Mouse (Mus musculus) embryonic facial prominence, embryonic 13.5 days (tissue): Measurements from ENCODE around the gene Tmco1. TPM values are rescaled to one million over a fixed set of nuclear protein-coding genes. Genes with fewer than 3 reads are reported as not detected.
A peak's percentile ranks its signal among the peaks of the same experiment; 100 is the strongest.

ENCODE experiments used
- ATAC-seq: fragments of 200-750 bp; cut with Nextera tagmentation; 2 replicates; pipeline ENCODE4 v1.8.0; 2017; ENCODE audit warnings: low read depth; ENCODE audit not compliant: insufficient number of reproducible peaks, insufficient read depth, low FRiP score, low TSS enrichment
- H3K27ac ChIP-seq: fragments of 300-500 bp; sonication (generic); 2 replicates; pipeline ENCODE4 v1.5.1; 2015; ENCODE audit warnings: moderate library complexity, mild to moderate bottlenecking, inconsistent platforms
- H3K27me3 ChIP-seq: fragments of 300-500 bp; sonication (generic); 2 replicates; pipeline ENCODE4 v1.6.1; 2015; ENCODE audit warnings: mild to moderate bottlenecking, inconsistent platforms
- H3K36me3 ChIP-seq: fragments of 300-500 bp; sonication (generic); 2 replicates; pipeline ENCODE4 v1.6.1; 2015; ENCODE audit warnings: mild to moderate bottlenecking, inconsistent platforms
- H3K4me1 ChIP-seq: fragments of 300-500 bp; sonication (generic); 2 replicates; pipeline ENCODE4 v1.6.1; 2015; ENCODE audit warnings: inconsistent platforms
- H3K4me2 ChIP-seq: fragments of 300-500 bp; sonication (generic); 2 replicates; pipeline ENCODE4 v1.6.1; 2015; ENCODE audit warnings: moderate library complexity, mild to moderate bottlenecking, inconsistent platforms
- H3K4me3 ChIP-seq: fragments of 300-500 bp; sonication (generic); 2 replicates; pipeline ENCODE4 v1.5.1; 2015; ENCODE audit warnings: mild to moderate bottlenecking, inconsistent platforms
- H3K9ac ChIP-seq: fragments of 300-500 bp; sonication (generic); 2 replicates; pipeline ENCODE4 v1.6.1; 2015; ENCODE audit warnings: mild to moderate bottlenecking, inconsistent platforms
- H3K9me3 ChIP-seq: fragments of 300-500 bp; sonication (generic); 2 replicates; pipeline ENCODE4 v1.6.1; 2016; ENCODE audit warnings: inconsistent platforms
- WGBS: fragments of 180-500 bp; shearing (Covaris S2); methylation state at CpG from one replicate; pipeline ENCODE4 v1.1.7; 2015; ENCODE audit warnings: mixed read lengths; 5-methylcytosine and 5-hydroxymethylcytosine counted together
- polyA plus RNA-seq: library from polyadenylated mRNA; unstranded; fragments of >200 nt; fragmentation: Nextera tagmentation; extraction: Ambion mirVana; gene quantifications from 2 replicates; pipeline ENCODE4 v1.2.1, GENCODE M21; 2015

Gene Tmco1
- polyA plus RNA-seq, 1 experiment from 2014 or later, result 82.1 TPM

DNA sequence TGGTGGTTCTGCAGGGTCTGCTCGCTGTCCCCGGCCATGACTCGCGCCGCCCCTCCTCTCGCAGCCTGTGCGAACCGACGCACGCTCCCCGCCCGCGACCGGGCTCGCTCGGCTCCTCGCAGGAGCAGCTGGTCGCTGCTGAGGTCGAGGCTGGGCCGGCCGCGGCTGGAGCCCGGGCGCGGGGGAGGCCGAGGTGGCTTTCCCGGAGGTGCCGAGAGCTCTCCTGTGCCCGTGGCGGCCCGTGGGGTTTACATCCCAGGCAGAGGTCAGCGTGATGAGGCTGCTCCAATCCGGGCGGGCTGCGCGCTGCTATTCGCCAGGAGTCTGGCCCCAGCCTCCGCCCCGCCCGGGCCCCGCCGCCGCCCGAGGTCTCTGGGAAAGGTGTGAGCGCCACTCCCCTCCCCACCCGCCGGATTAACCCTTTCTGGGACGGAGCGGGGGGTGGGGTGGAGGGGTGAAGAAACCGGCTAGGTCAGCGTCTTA is 23.3 kb upstream of the Tmco1 start:
- Histone ChIP-seq H3K4me3 (peak overlapping the region; percentile 86), H3K4me1 (peaks cover 32% of the 10 kb centered on the region), H3K9ac (peak overlapping the region; percentile 87), H3K4me2 (peak overlapping the region; percentile 73), H3K36me3 (no peaks in the 10 kb centered on the region; the same call in 1 of the 2 replicates), H3K27me3 (peaks cover 14% of the 10 kb centered on the region), H3K27ac (peak overlapping the region; percentile 93), H3K9me3 (no peaks in the 10 kb centered on the region)
- 1% methylated on average over 45 of the region's 51 CpGs for WGBS
- ATAC-seq, result peak; percentile 86

DNA sequence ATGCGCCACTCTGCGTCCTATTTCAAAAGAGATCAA is 23.0 kb upstream of the Tmco1 start, which contains the start of gene Uck2:
Gene Uck2 (minus strand): TSS at position 1 of the 36 bp plus-strand sequence.
- WGBS, result 0% methylated on average over 2 of the region's 2 CpGs
- H3K36me3 ChIP-seq, result no peaks in the 10 kb centered on the region; the same call in 1 of the 2 replicates

DNA sequence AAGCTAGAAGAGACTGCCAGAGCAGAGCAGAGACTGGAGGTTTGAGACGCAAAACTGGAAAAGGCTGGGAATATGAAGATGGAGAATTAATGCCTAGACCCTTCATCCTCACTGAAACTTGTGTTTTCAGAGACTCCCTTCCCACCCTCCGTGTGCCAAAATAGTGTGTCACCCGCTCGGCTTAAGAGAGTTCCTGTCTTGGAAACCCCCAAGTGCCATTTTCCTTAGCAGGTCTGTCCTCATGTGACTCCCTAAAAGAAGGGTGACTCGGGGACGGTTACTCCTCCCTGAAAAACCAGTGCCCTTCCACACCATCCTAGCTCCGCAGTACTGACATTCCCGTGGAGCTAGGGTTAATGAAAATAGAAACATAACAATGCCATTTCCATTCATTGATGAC is 22.8 kb upstream of the Tmco1 start:
- Histone ChIP-seq H3K36me3 (no peaks in the 10 kb centered on the region), H3K27ac (no peak overlapping the region), H3K4me3 (peak overlapping the region; percentile 86), H3K27me3 (peaks cover 17% of the 10 kb centered on the region), H3K4me2 (peak overlapping the region; percentile 73), H3K4me1 (peaks cover 34% of the 10 kb centered on the region), H3K9me3 (no peaks in the 10 kb centered on the region), H3K9ac (peak overlapping the region; percentile 87)
- under 1% methylated on average over 8 of the region's 8 CpGs for WGBS
- no peak for ATAC-seq

More for the DNA sequence above, 23.0 kb upstream of the Tmco1 start, which contains the start of gene Uck2:
- Histone ChIP-seq H3K27me3 (peaks cover 16% of the 10 kb centered on the region), H3K27ac (peak within 1 kb of the TSS; percentile 93), H3K4me2 (peak within 1 kb of the TSS; percentile 73), H3K4me1 (peaks cover 34% of the 10 kb centered on the region), H3K4me3 (peak within 1 kb of the TSS; percentile 86), H3K9ac (peak within 1 kb of the TSS; percentile 87), H3K9me3 (no peaks in the 10 kb centered on the region)
- no peak for ATAC-seq

DNA sequence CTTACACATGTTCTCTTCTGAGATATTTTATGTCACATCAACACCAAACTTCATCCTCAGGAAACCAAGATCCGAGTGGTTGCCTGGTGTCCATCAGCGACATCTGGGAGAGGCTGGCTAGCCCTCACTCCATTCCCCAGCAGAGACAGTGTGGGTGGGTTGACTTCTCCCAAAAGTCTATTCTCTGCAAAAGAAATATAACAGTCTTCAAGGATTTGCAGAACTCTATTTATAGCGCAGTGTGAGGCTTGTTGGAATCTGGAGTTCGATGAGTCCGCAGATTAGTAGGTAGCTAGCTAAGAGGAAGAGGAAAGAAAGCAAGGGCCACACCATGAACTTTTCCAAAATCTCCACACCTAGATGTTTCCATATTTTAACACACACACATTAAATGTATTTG is 21.0 kb upstream of the Tmco1 start:
- WGBS, result 88% methylated on average over 5 of the region's 5 CpGs
- Histone ChIP-seq H3K4me2 (no peak overlapping the region), H3K9ac (no peak overlapping the region), H3K4me1 (peaks cover 31% of the 10 kb centered on the region), H3K27me3 (peaks cover 17% of the 10 kb centered on the region), H3K27ac (no peak overlapping the region), H3K9me3 (no peaks in the 10 kb centered on the region), H3K36me3 (no peaks in the 10 kb centered on the region), H3K4me3 (no peak overlapping the region)
- ATAC-seq, result no peak

DNA sequence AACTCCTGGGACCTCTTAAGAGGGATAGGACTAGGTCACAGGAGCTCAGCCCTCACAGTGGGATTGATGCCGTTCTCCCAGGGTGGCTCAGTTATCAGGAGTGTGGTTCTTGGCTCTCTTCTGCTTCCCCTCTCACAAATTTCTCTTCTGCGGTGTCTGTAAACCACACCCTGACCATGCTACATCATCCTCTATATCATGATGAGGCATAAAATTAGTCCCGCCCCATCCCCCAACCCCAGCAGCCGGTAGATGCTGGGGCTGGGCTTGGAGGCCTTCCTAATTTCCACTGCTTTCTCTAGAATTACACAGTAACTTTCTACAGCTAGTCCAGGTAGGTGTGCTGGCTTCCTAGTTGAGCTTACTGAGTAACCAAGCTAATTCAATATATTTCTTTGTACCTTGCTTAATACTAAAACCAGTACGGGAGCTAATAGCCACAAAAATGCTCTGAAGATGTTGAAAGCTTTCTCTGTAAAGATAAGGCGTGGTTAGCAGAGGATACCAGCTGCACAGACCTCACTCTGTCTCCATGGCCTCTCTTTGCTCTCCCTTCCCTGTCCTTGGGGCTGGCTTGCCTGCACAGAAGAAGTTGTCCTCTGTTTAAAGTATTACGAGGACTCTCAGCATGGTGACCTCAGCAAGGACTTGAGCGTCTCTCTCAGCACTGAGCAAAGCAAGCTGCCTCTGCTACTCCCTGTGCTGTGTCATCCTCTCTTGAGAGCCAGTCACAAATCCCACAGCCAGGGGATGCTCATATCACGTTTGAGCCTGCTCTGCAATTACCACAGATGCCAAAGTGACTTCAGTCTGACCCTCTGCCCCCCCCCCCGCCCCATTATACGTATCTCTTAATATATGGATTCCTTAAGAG is 19.3 kb upstream of the Tmco1 start:
- H3K27me3 ChIP-seq, result peaks cover 17% of the 10 kb centered on the region
- peaks cover 27% of the 10 kb centered on the region for H3K4me1 ChIP-seq
- no peak for ATAC-seq
- H3K9ac ChIP-seq, result no peak overlapping the region
- 31% methylated on average over 11 of the region's 11 CpGs for WGBS
- no peaks in the 10 kb centered on the region for H3K9me3 ChIP-seq
- no peaks in the 10 kb centered on the region for H3K36me3 ChIP-seq
- no peak overlapping the region for H3K4me2 ChIP-seq
- no peak overlapping the region for H3K4me3 ChIP-seq
- no peak overlapping the region for H3K27ac ChIP-seq

DNA sequence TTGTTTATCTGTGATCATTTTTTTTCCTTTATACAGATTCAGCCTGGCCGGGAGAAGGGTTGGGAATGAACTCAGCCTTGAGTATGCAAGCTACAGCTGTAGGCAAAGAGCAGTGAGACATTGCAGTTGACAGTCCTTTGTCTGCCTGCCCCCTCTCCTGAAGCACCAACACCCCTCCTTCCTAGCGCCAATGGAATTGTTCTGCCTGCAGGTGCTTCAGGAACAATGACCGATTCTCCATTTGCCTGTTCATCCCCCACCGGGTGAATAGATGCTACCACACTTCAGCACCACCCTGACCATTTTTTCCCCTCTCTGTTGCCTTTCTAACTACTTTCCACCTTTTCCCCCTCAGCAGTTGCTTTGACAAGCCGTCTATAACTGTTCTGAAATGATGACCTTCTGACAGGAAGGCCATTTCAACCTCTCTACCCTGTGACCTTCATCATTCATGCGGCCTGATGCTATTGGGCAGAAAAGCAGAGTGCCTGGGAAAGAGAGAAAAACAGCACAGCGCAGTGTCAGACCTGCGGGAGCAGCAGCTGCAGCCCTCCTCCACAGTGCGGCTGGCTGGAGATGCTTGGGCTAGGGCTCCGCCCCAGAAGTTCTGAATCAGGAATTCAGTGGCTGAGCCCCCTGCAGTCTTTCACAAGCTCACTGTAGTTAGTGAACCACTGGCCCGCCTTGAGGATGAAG is 18.5 kb upstream of the Tmco1 start:
- H3K27ac ChIP-seq, result no peak overlapping the region
- H3K36me3 ChIP-seq, result no peaks in the 10 kb centered on the region
- no peak overlapping the region for H3K9ac ChIP-seq
- H3K27me3 ChIP-seq, result peaks cover 17% of the 10 kb centered on the region
- peak overlapping the region; percentile 30 for H3K4me2 ChIP-seq
- no peaks in the 10 kb centered on the region for H3K9me3 ChIP-seq
- 5% methylated on average over 11 of the region's 11 CpGs for WGBS
- no peak for ATAC-seq
- no peak overlapping the region for H3K4me3 ChIP-seq
- peaks cover 27% of the 10 kb centered on the region for H3K4me1 ChIP-seq

DNA sequence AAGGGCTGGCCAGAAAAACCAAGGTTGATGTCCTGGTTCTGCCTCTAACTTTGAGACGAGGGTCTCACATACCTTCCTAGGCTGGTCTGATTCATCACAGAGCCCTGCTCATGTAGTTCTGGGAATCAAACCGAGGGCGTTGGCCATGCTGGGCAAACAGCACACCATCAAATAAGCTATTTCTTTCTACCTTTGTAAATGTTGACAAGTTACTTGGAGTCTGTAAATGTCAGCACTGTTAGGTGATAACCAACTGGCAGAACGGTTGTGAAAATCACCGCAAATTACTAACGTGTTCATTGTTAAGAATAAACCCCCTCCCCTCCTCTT is 17.9 kb upstream of the Tmco1 start:
- Histone ChIP-seq H3K27ac (no peak overlapping the region), H3K4me3 (no peak overlapping the region), H3K27me3 (peaks cover 17% of the 10 kb centered on the region), H3K4me2 (peak overlapping the region; percentile 30), H3K9ac (no peak overlapping the region), H3K9me3 (no peaks in the 10 kb centered on the region), H3K36me3 (no peaks in the 10 kb centered on the region), H3K4me1 (peaks cover 25% of the 10 kb centered on the region)
- WGBS, result 23% methylated on average over 6 of the region's 6 CpGs
- no peak for ATAC-seq

GRCm38 (mm10) chr1:167291610-167292009 is 16.6 kb upstream of the Tmco1 start:
- Histone ChIP-seq H3K36me3 (no peaks in the 10 kb centered on the region), H3K4me2 (no peak overlapping the region), H3K9ac (no peak overlapping the region), H3K4me3 (no peak overlapping the region), H3K27me3 (peaks cover 17% of the 10 kb centered on the region), H3K4me1 (peaks cover 27% of the 10 kb centered on the region), H3K27ac (no peak overlapping the region), H3K9me3 (no peaks in the 10 kb centered on the region)
- no peak for ATAC-seq
- 59% methylated on average over 8 of the region's 8 CpGs for WGBS

DNA sequence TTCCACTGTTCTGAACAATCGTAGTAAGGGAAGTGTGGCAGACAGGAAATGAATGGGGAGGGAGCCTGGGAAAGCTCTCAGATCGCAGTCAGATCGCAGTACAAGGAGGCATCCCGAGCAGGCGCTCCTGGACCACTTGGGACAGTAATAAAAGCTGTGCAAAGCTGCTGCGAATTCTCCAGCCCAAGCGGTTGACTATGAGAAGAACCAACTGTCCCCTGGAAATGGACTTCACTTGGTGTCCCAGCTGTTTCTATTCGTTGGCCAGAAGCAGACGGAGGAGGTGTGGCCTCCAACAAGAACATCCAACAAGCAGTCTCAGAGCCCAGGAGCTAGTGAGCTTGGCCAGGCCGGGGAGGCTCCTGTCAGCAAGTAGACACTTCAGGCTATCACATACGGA is 15.7 kb upstream of the Tmco1 start:
- ATAC-seq, result no peak
- no peak overlapping the region for H3K4me3 ChIP-seq
- no peaks in the 10 kb centered on the region for H3K36me3 ChIP-seq
- H3K4me2 ChIP-seq, result no peak overlapping the region
- 32% methylated on average over 11 of the region's 11 CpGs for WGBS
- no peak overlapping the region for H3K27ac ChIP-seq
- H3K27me3 ChIP-seq, result peaks cover 12% of the 10 kb centered on the region
- H3K9ac ChIP-seq, result no peak overlapping the region
- peaks cover 27% of the 10 kb centered on the region for H3K4me1 ChIP-seq
- no peaks in the 10 kb centered on the region for H3K9me3 ChIP-seq

DNA sequence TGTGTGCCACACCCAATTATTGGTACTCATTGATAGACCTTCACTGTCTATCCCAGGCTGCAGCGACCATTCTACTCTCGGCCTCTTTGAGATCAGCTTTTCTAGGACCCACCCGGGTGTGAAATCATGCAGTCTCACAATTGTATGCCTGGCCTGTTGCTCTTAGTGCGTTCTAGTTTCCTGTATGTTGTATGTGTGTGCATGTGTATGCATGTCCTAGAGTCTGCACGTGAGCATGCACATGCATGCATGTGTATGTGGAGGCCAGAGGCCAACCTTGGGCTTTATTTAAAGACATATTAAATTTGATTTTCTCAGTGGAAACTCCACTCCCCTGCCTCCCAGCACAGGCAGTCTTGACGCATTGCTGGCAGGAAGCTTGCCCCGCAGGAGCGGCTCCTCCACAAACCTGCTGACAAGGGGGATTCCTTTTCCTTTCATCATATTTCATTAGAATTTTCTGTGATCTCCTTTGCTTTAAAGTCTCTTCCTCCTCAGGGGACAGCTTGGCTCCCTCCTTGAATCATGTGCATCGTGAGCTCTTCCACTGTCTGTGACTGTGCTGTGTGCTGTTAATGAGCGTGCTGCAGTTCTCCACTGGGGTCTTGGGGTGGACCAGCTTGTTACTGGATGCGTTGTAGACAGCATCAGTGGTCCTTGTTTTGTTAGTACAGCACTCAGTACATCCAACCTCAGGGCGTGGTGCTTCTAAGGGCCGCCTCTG is 12.3 kb upstream of the Tmco1 start:
- WGBS, result 46% methylated on average over 13 of the region's 13 CpGs
- Histone ChIP-seq H3K27ac (0 out of 2 replicates have a peak overlapping the region, but pooled peaks have one; percentile 12), H3K36me3 (no peaks in the 10 kb centered on the region), H3K27me3 (no peaks in the 10 kb centered on the region), H3K4me3 (no peak overlapping the region), H3K4me2 (no peak overlapping the region), H3K4me1 (peaks cover 12% of the 10 kb centered on the region; the same call in 1 of the 2 replicates), H3K9ac (no peak overlapping the region), H3K9me3 (no peaks in the 10 kb centered on the region)
- ATAC-seq, result no peak

GRCm38 (mm10) chr1:167300122-167300521 is 8.1 kb upstream of the Tmco1 start:
- no peak overlapping the region for H3K4me3 ChIP-seq
- WGBS, result 80% methylated on average over 2 of the region's 2 CpGs
- no peak overlapping the region for H3K4me2 ChIP-seq
- no peaks in the 10 kb centered on the region for H3K9me3 ChIP-seq
- no peaks in the 10 kb centered on the region; the same call in 1 of the 2 replicates for H3K27me3 ChIP-seq
- no peak for ATAC-seq
- no peak overlapping the region for H3K27ac ChIP-seq
- H3K4me1 ChIP-seq, result 0 out of 2 replicates have a peak, but pooled peaks cover 8% of the 10 kb centered on the region
- no peak overlapping the region for H3K9ac ChIP-seq
- no peaks in the 10 kb centered on the region for H3K36me3 ChIP-seq
